Mouse (Mus musculus) G1E (cell line): ENCODE results near the gene Rrp1. TPM values are rescaled to one million over a fixed set of nuclear protein-coding genes. Genes with fewer than 3 reads are reported as not detected.

Experiments
- ATAC-seq: 2 replicates; pipeline ENCODE4 v1.8.0; 2016; ENCODE audit warnings: mild to moderate bottlenecking; ENCODE audit not compliant: insufficient number of reproducible peaks, poor library complexity, low FRiP score, severe bottlenecking; ENCODE audit errors: extremely low read depth
- DNase-seq: peaks from one replicate; pipeline ENCODE4 v3.0.0; 2012; ENCODE audit warnings: low spot score
- H3K27me3 ChIP-seq: 2 replicates; pipeline ENCODE4 v1.6.1; 2012; ENCODE audit warnings: mild to moderate bottlenecking, low read length, inconsistent platforms; ENCODE audit not compliant: insufficient read depth
- H3K36me3 ChIP-seq: replicated peaks from 2 replicates; pipeline ENCODE3; 2012; ENCODE audit warnings: mild to moderate bottlenecking, inconsistent platforms
- H3K4me1 ChIP-seq: 2 replicates; pipeline ENCODE4 v1.6.1; 2012; ENCODE audit warnings: low read depth, low read length, inconsistent platforms, mixed read lengths; ENCODE audit not compliant: insufficient read depth
- H3K4me3 ChIP-seq: 2 replicates; pipeline ENCODE4 v1.5.1; 2012; ENCODE audit warnings: low read depth, mild to moderate bottlenecking, inconsistent platforms, low read length, moderate library complexity, mixed read lengths
- H3K9me3 ChIP-seq: replicated peaks from 2 replicates; pipeline ENCODE4 v1.6.1; 2012; ENCODE audit warnings: inconsistent platforms
- CTCF ChIP-seq: IDR thresholded peaks from 2 replicates; pipeline ENCODE4 v1.5.1; 2012; ENCODE audit warnings: low read depth, low read length, inconsistent platforms, mixed read lengths
- GATA1 ChIP-seq: IDR thresholded peaks from 2 replicates; pipeline ENCODE4 v1.6.1; 2012; ENCODE audit warnings: borderline replicate concordance, low read length, inconsistent platforms, mixed read lengths
- GATA2 ChIP-seq: IDR thresholded peaks from 2 replicates; pipeline ENCODE4 v1.6.1; 2012; ENCODE audit warnings: low read depth, low read length, inconsistent platforms, borderline replicate concordance
- POLR2AphosphoS5 ChIP-seq: IDR thresholded peaks from 2 replicates; pipeline ENCODE4 v1.6.1; 2012; ENCODE audit warnings: low read depth, low read length, inconsistent platforms; ENCODE audit not compliant: insufficient replicate concordance
- TAL1 ChIP-seq: conservative IDR thresholded peaks from 2 replicates; pipeline ENCODE4 v1.6.1; 2012; ENCODE audit warnings: low read depth, low read length, inconsistent platforms, mixed read lengths
- polyA plus RNA-seq: library from polyadenylated mRNA; stranded (reverse); fragments of >175 nt; gene quantifications from 2 replicates; pipeline ENCODE4 v1.2.3, GENCODE M21; 2012
- total RNA-seq, 2 experiments: library from RNA; stranded (forward) in 1 of 2; stranded (reverse) in 1 of 2; fragments of 200-1000 nt in 1 of 2; fragments of >200 nt in 1 of 2; fragmentation: Nextera tagmentation in 1 of 2; gene quantifications; 2 replicates each; pipeline ENCODE4 v1.2.3; 2014 to 2017

Rrp1 gene
- total and polyA plus RNA-seq, 3 experiments: 172 to 464 (median 420) TPM

- Histone ChIP-seq H3K27me3 (peaks cover 13% of the 10 kb centered on the region), H3K9me3 (no peaks in the 10 kb centered on the region; the same call in 1 of the 2 replicates), H3K4me3 (peak overlapping the region; percentile 34; the same call in 1 of the 2 replicates), H3K4me1 (peaks cover 81% of the 10 kb centered on the region), H3K36me3 (no peaks in the 10 kb centered on the region)
- ATAC-seq (no peak), DNase-seq (peak; percentile 12)
- TF ChIP-seq CTCF (no peak), GATA2 (no peak), TAL1 (no peak), GATA1 (no peak), POLR2AphosphoS5 (no peak)
Observed at GRCm38 (mm10) chr10:78367586-78367985, 45.3 kb downstream of the Rrp1 start.

GRCm38 (mm10) chr10:78366851-78367312 is 46.0 kb downstream of the Rrp1 start:
- Histone ChIP-seq H3K4me3 (peak overlapping the region; percentile 40; the same call in 1 of the 2 replicates), H3K36me3 (no peaks in the 10 kb centered on the region), H3K4me1 (peaks cover 74% of the 10 kb centered on the region), H3K27me3 (peaks cover 16% of the 10 kb centered on the region), H3K9me3 (no peaks in the 10 kb centered on the region; the same call in 1 of the 2 replicates)
- ATAC-seq (peak; percentile 96), DNase-seq (peak; percentile 84)
- no peak for TF ChIP-seq GATA1
- peak; percentile 98 for TF ChIP-seq TAL1

- DNase-seq (no peak), ATAC-seq (no peak)
- no peak overlapping the region; the same call in 1 of the 2 replicates for H3K4me3 ChIP-seq
- no peaks in the 10 kb centered on the region; the same call in 1 of the 2 replicates for H3K9me3 ChIP-seq
- H3K4me1 ChIP-seq: peaks cover 68% of the 10 kb centered on the region
- TF ChIP-seq GATA2: no peak
- TF ChIP-seq GATA1: no peak
- TF ChIP-seq TAL1: no peak
- TF ChIP-seq POLR2AphosphoS5: no peak
- TF ChIP-seq CTCF: no peak
- H3K36me3 ChIP-seq: no peaks in the 10 kb centered on the region
- peaks cover 21% of the 10 kb centered on the region for H3K27me3 ChIP-seq
Observed at GRCm38 (mm10) chr10:78366195-78366834, 46.5 kb downstream of the Rrp1 start.

GRCm38 (mm10) chr10:78365555-78365954 is 47.3 kb downstream of the Rrp1 start:
- H3K4me1 ChIP-seq: peaks cover 68% of the 10 kb centered on the region
- H3K9me3 ChIP-seq: no peaks in the 10 kb centered on the region; the same call in 1 of the 2 replicates
- no peak for TF ChIP-seq POLR2AphosphoS5
- no peak for TF ChIP-seq GATA1
- no peak for TF ChIP-seq GATA2
- TF ChIP-seq TAL1: no peak
- TF ChIP-seq CTCF: no peak
- H3K36me3 ChIP-seq: no peaks in the 10 kb centered on the region
- peaks cover 21% of the 10 kb centered on the region for H3K27me3 ChIP-seq
- DNase-seq (no peak), ATAC-seq (no peak)
- no peak overlapping the region; the same call in 1 of the 2 replicates for H3K4me3 ChIP-seq

GRCm38 (mm10) chr10:78364106-78364505 is 48.7 kb downstream of the Rrp1 start:
- no peak for TF ChIP-seq POLR2AphosphoS5
- TF ChIP-seq GATA1: no peak
- TF ChIP-seq CTCF: no peak
- TF ChIP-seq GATA2: no peak
- TF ChIP-seq TAL1: no peak
- Histone ChIP-seq H3K36me3 (no peaks in the 10 kb centered on the region), H3K4me1 (peaks cover 54% of the 10 kb centered on the region), H3K4me3 (no peak overlapping the region), H3K27me3 (peaks cover 28% of the 10 kb centered on the region), H3K9me3 (no peaks in the 10 kb centered on the region)
- DNase-seq (peak; percentile 68), ATAC-seq (no peak)

- peaks cover 28% of the 10 kb centered on the region for H3K27me3 ChIP-seq
- no peak for DNase-seq
- no peak for TF ChIP-seq GATA2
- no peak for TF ChIP-seq GATA1
- no peak for TF ChIP-seq POLR2AphosphoS5
- TF ChIP-seq TAL1: no peak
- no peak for TF ChIP-seq CTCF
- no peaks in the 10 kb centered on the region for H3K9me3 ChIP-seq
- no peak for ATAC-seq
- peaks cover 48% of the 10 kb centered on the region for H3K4me1 ChIP-seq
- H3K36me3 ChIP-seq: no peaks in the 10 kb centered on the region
- no peak overlapping the region for H3K4me3 ChIP-seq
Observed at GRCm38 (mm10) chr10:78363366-78363765, 49.5 kb downstream of the Rrp1 start.
